Comparison of ENCODE assay signal across 28 mouse cellular contexts in genomic region chr5:148774446-148774845, GRCm38 (mm10).
A peak's percentile ranks its signal among the peaks of the same experiment; 100 is the strongest.
DNase-seq lines count a peak whose midpoint lies in the region; ATAC-seq and TF ChIP-seq lines count a peak whose summit lies in the region.
"Had no signal": no experiment of that assay in that cellular context is flagged by ENCODE, and none has a peak within 500 bp of the region (broad histone marks: within the 10 kb centered on the region; RNA-seq: fewer than 3 reads in every experiment).

No protein-coding gene starts in this region.

- H3K4me3 ChIP-seq in CH12.LX (replicated peaks in 1 of 3; ENCODE audit: low read depth in 2 of 3, low read length in 2 of 3, poor library complexity in 1 of 3), result no peak overlapping the region
- no peak overlapping the region for H3K4me3 ChIP-seq in MEL (ENCODE audit: control insufficient read depth in 1 of 2, insufficient read depth in 1 of 2, low read depth in 2 of 2, low read length in 2 of 2)
- H3K4me3 ChIP-seq in liver, postnatal 0 days (ENCODE audit: low read depth, low read length), result no peak overlapping the region
- H3K4me3 ChIP-seq in midbrain, embryonic 15.5 days, result no peak overlapping the region
- H3K4me3 ChIP-seq: embryonic facial prominence, embryonic 10.5 days; forebrain, embryonic 10.5 days; heart, embryonic 13.5 days; hindbrain, embryonic 12.5 days; left cerebral cortex, adult 2 months; limb, embryonic 15.5 days; midbrain, embryonic 12.5 days; neural tube, embryonic 12.5 days had no signal

- in situ Hi-C loops in CH12.LX (cut with MboI; ENCODE audit: low pct_ligation_motif_present, low pct_unique_long_range_greater_than_20kb, low sequenced_read_pairs), result no loop called here

- dilution Hi-C loops in CH12.LX (cut with MboI; ENCODE audit: extremely low pct_ligation_motif_present, extremely low pct_unique_long_range_greater_than_20kb, low sequenced_read_pairs), result no loop called here

- TF ChIP-seq RAD21 in CH12.LX (IDR thresholded peaks at IDR 0.05; ENCODE audit: low read depth, low read length) (no peak), MEL (IDR thresholded peaks at IDR 0.05; ENCODE audit: low read depth, low read length) (no peak)

- H3K79me2 ChIP-seq in CH12.LX (replicated peaks; ENCODE audit: control insufficient read depth, extremely low read depth, insufficient read depth, poor library complexity, severe bottlenecking), result peaks cover 5% of the 10 kb centered on the region
- no peaks in the 10 kb centered on the region for H3K79me2 ChIP-seq in MEL (ENCODE audit: control insufficient read depth, insufficient read depth, low read length, poor library complexity)

- no peak overlapping the region for H3K27ac ChIP-seq in CH12.LX (ENCODE audit: insufficient read depth, low read depth)
- H3K27ac ChIP-seq in MEL (ENCODE audit: control insufficient read depth, low read depth, low read length), result no peak overlapping the region
- no peak overlapping the region for H3K27ac ChIP-seq in liver, postnatal 0 days (ENCODE audit: low read depth)
- H3K27ac ChIP-seq in midbrain, embryonic 15.5 days, result no peak overlapping the region
- H3K27ac ChIP-seq: embryonic facial prominence, embryonic 10.5 days; forebrain, embryonic 10.5 days; heart, embryonic 13.5 days; hindbrain, embryonic 12.5 days; kidney, postnatal 0 days; left cerebral cortex, adult 2 months; limb, embryonic 15.5 days; midbrain, embryonic 12.5 days; neural tube, embryonic 12.5 days had no signal

- no peak for TF ChIP-seq CTCF in CH12.LX (conservative IDR thresholded peaks at IDR 0.05 in 1 of 2, IDR thresholded peaks at IDR 0.05 in 1 of 2; ENCODE audit: low read depth in 2 of 2, low read length in 2 of 2)
- no peak for TF ChIP-seq CTCF in MEL (IDR thresholded peaks at IDR 0.05 in 2 of 3, conservative IDR thresholded peaks at IDR 0.05 in 1 of 3; ENCODE audit: control insufficient read depth in 1 of 3, insufficient read depth in 1 of 3, low read depth in 2 of 3, low read length in 3 of 3, poor library complexity in 1 of 3, severe bottlenecking in 1 of 3)
- TF ChIP-seq CTCF in liver, postnatal 0 days (IDR thresholded peaks at IDR 0.05; ENCODE audit: low read depth), result no peak

- H3K4me1 ChIP-seq in CH12.LX (ENCODE audit: control insufficient read depth in 1 of 2, insufficient read depth in 2 of 2) (peaks cover 0 to 14% of the 10 kb centered on the region in 2 experiments; a peak in 3 of 4 replicates), MEL (ENCODE audit: control insufficient read depth in 1 of 2, insufficient read depth in 2 of 2, low read length in 2 of 2) (peaks cover 3 to 17% of the 10 kb centered on the region in 2 experiments; a peak in 3 of 4 replicates)
- H3K4me1 ChIP-seq in liver, postnatal 0 days (ENCODE audit: insufficient read depth), result peaks cover 15% of the 10 kb centered on the region
- no peaks in the 10 kb centered on the region for H3K4me1 ChIP-seq in midbrain, embryonic 15.5 days
- H3K4me1 ChIP-seq: forebrain, embryonic 10.5 days; neural tube, embryonic 12.5 days had no signal

- DNase-seq in CH12.LX (ENCODE audit: extremely low read depth) (no peak), MEL (ENCODE audit: low read depth, low spot score) (peak; percentile 53)
- DNase-seq in induced T-regulatory cell, adult 2 months (ENCODE audit: low read depth), result peak; percentile 55
- DNase-seq in liver, postnatal 0 days, result no peak
- DNase-seq in B cell, adult 2 months, result no peak
- no peak for DNase-seq in layer of hippocampus, postnatal 14 days (ENCODE audit: low spot score in 2 of 2)
- DNase-seq: adrenal gland, adult 2 months; cerebellum, adult 8-10 months; gastrocnemius, postnatal 10 days; heart, adult 18-20 months; kidney, adult 2 months; layer of hippocampus, adult 9-11 months; left cerebral cortex, postnatal 4 days; lung, postnatal 10 days; right cerebral cortex, postnatal 25 days; spleen, adult 18-20 months; thymus, postnatal 14 days had no signal

- H3K4me2 ChIP-seq in CH12.LX (ENCODE audit: insufficient read depth, low read depth, poor library complexity, severe bottlenecking), result no peak overlapping the region
- H3K4me2 ChIP-seq in liver, postnatal 0 days (ENCODE audit: low read depth, low read length), result peak overlapping the region; percentile 31
- no peak overlapping the region for H3K4me2 ChIP-seq in midbrain, embryonic 15.5 days
- H3K4me2 ChIP-seq: heart, embryonic 13.5 days; hindbrain, embryonic 12.5 days; limb, embryonic 15.5 days; midbrain, embryonic 12.5 days; neural tube, embryonic 12.5 days had no signal

- H3K36me3 ChIP-seq in CH12.LX (replicated peaks in 1 of 2; ENCODE audit: control insufficient read depth in 1 of 2, insufficient read depth in 1 of 2, low read length in 1 of 2) (peaks cover 7 to 41% of the 10 kb centered on the region in 2 experiments), MEL (ENCODE audit: control insufficient read depth in 1 of 2, insufficient read depth in 2 of 2, low read length in 2 of 2) (peaks cover 0 to 11% of the 10 kb centered on the region in 2 experiments; a peak in 2 of 4 replicates)
- no peaks in the 10 kb centered on the region for H3K36me3 ChIP-seq in liver, postnatal 0 days (replicated peaks; ENCODE audit: insufficient read depth, low read length)
- H3K36me3 ChIP-seq in midbrain, embryonic 15.5 days (replicated peaks), result no peaks in the 10 kb centered on the region
- H3K36me3 ChIP-seq: embryonic facial prominence, embryonic 10.5 days; forebrain, embryonic 10.5 days; heart, embryonic 13.5 days; hindbrain, embryonic 12.5 days; limb, embryonic 15.5 days; midbrain, embryonic 12.5 days; neural tube, embryonic 12.5 days had no signal

- no peak for TF ChIP-seq EP300 in CH12.LX (IDR thresholded peaks at IDR 0.05; ENCODE audit: low read length)
- peak; percentile 50 to 70; a peak in 3 of 4 replicates for TF ChIP-seq EP300 in MEL (IDR thresholded peaks at IDR 0.05; ENCODE audit: low read depth in 1 of 2, low read length in 2 of 2)
- peak; percentile 90 for TF ChIP-seq EP300 in liver, postnatal 0 days (IDR thresholded peaks at IDR 0.05; ENCODE audit: low read depth)

- peak; percentile 81 for ATAC-seq in liver, postnatal 0 days
- ATAC-seq in midbrain, embryonic 15.5 days (replicated peaks), result no peak
- ATAC-seq: forebrain, embryonic 16.5 days had no signal

- H3K9ac ChIP-seq in CH12.LX (ENCODE audit: insufficient read depth, low read depth), result no peak overlapping the region
- no peak overlapping the region for H3K9ac ChIP-seq in MEL (ENCODE audit: control insufficient read depth, low read depth, low read length, poor library complexity, severe bottlenecking)
- H3K9ac ChIP-seq in liver, postnatal 0 days (replicated peaks), result no peak overlapping the region
- no peak overlapping the region for H3K9ac ChIP-seq in midbrain, embryonic 15.5 days
- H3K9ac ChIP-seq: heart, embryonic 13.5 days; hindbrain, embryonic 12.5 days; limb, embryonic 15.5 days; midbrain, embryonic 12.5 days; neural tube, embryonic 12.5 days had no signal

- no peaks in the 10 kb centered on the region for H3K27me3 ChIP-seq in CH12.LX (replicated peaks)
- no peaks in the 10 kb centered on the region for H3K27me3 ChIP-seq in MEL (ENCODE audit: control insufficient read depth in 1 of 2, insufficient read depth in 2 of 2, low read length in 2 of 2)
- no peaks in the 10 kb centered on the region for H3K27me3 ChIP-seq in liver, postnatal 0 days (ENCODE audit: insufficient read depth, low read length)
- no peaks in the 10 kb centered on the region for H3K27me3 ChIP-seq in midbrain, embryonic 15.5 days (replicated peaks)
- H3K27me3 ChIP-seq: heart, embryonic 13.5 days; hindbrain, embryonic 12.5 days; limb, embryonic 15.5 days; midbrain, embryonic 12.5 days; neural tube, embryonic 12.5 days had no signal

- peaks cover 2% of the 10 kb centered on the region for H3K9me3 ChIP-seq in CH12.LX (replicated peaks; ENCODE audit: low read length)
- H3K9me3 ChIP-seq in MEL (replicated peaks; ENCODE audit: insufficient read depth, low read length), result no peaks in the 10 kb centered on the region
- H3K9me3 ChIP-seq in liver, postnatal 0 days (ENCODE audit: low read length), result no peaks in the 10 kb centered on the region
- no peaks in the 10 kb centered on the region for H3K9me3 ChIP-seq in midbrain, embryonic 15.5 days
- H3K9me3 ChIP-seq: embryonic facial prominence, embryonic 10.5 days; forebrain, embryonic 10.5 days; heart, embryonic 13.5 days; hindbrain, embryonic 12.5 days; limb, embryonic 15.5 days; midbrain, embryonic 12.5 days had no signal

- TF ChIP-seq POLR2A in CH12.LX (IDR thresholded peaks at IDR 0.05; ENCODE audit: low read depth, low read length), result no peak
- no peak for TF ChIP-seq POLR2A in MEL (IDR thresholded peaks at IDR 0.05; ENCODE audit: control insufficient read depth in 1 of 2, insufficient read depth in 1 of 2, low read depth in 1 of 2, low read length in 2 of 2, poor library complexity in 1 of 2)

- 37% methylated on average over 3 of the region's 3 CpGs for WGBS in liver, postnatal 0 days (ENCODE audit: insufficient replicate concordance)
- WGBS in midbrain, embryonic 15.5 days, result 66% methylated on average over 3 of the region's 3 CpGs

TF ChIP-seq in CH12.LX, 34 proteins besides CTCF, POLR2A, EP300 and RAD21:
- TF ChIP-seq MXI1 (IDR thresholded peaks at IDR 0.05; ENCODE audit: low read depth, low read length), result peak; percentile 75
- TF ChIP-seq TBP (conservative IDR thresholded peaks at IDR 0.05; ENCODE audit: low read depth, low read length), result no peak
- no peak for TF ChIP-seq E2F4 (IDR thresholded peaks at IDR 0.05; ENCODE audit: insufficient replicate concordance, low read depth, low read length)

TF ChIP-seq in MEL, 35 proteins besides CTCF, POLR2A, EP300 and RAD21 (continues in another document):
- TF ChIP-seq ETS1 (IDR thresholded peaks at IDR 0.05; ENCODE audit: low read depth, low read length) (peak; percentile 19; the same call in 1 of the 2 replicates), ELF1 (IDR thresholded peaks at IDR 0.05; ENCODE audit: low read depth, low read length) (no peak), GABPA (IDR thresholded peaks at IDR 0.05; ENCODE audit: low read depth, low read length) (no peak), USF2 (IDR thresholded peaks at IDR 0.05; ENCODE audit: borderline replicate concordance in 1 of 2, insufficient read depth in 1 of 2, low read depth in 1 of 2, low read length in 2 of 2) (no peak), ZC3H11A (IDR thresholded peaks at IDR 0.05; ENCODE audit: low read depth, low read length) (no peak), MAFK (IDR thresholded peaks at IDR 0.05; ENCODE audit: borderline replicate concordance, low read depth, low read length) (no peak), MXI1 (IDR thresholded peaks at IDR 0.05; ENCODE audit: low read depth, low read length) (peak; percentile 99), RCOR1 (IDR thresholded peaks at IDR 0.05; ENCODE audit: low read depth, low read length) (no peak), JUND (IDR thresholded peaks at IDR 0.05; ENCODE audit: low read depth, low read length) (no peak), TAL1 (IDR thresholded peaks at IDR 0.05; ENCODE audit: low read length) (no peak), ZNF384 (IDR thresholded peaks at IDR 0.05; ENCODE audit: low read depth, low read length) (no peak), NRF1 (IDR thresholded peaks at IDR 0.05; ENCODE audit: insufficient read depth, low read depth, low read length, poor library complexity, severe bottlenecking) (no peak), TCF12 (IDR thresholded peaks at IDR 0.05; ENCODE audit: low read depth, low read length) (0 out of 2 replicates have a peak, but pooled peaks have one; percentile 11)

Comparison
In these comparisons a context has a peak if more than half of its experiments do, and no peak if none do; other contexts are left out.
1. DNase-seq: peak in MEL (single experiment) and induced T-regulatory cell, adult 2 months (single experiment); none in CH12.LX (single experiment), liver, postnatal 0 days (single experiment), B cell, adult 2 months (0 of 2) and layer of hippocampus, postnatal 14 days (0 of 2).
2. Of the 35 proteins assayed by ChIP-seq in both MEL and CH12.LX: peak only in MEL: EP300, ETS1, HCFC1, SIN3A and TCF12; only in CH12.LX: none; in both: MXI1; in neither: 29.